Mouse (Mus musculus): ENCODE measurements around the gene Nt5c. TPM values are rescaled to one million over a fixed set of nuclear protein-coding genes. Genes with fewer than 3 reads are reported as not detected.
"Not testable (repeated sequence)": the region's sequence is repeated elsewhere in the genome, so short reads cannot be mapped to it uniquely, and the experiment has no call there.

The Nt5c gene
- total RNA-seq (2021), result 1 to 10 TPM; 6.2 to 6.8 TPM
- long read RNA-seq, experiment 1, transcript Nt5c-201 (5 exons, 858 nt), result major isoform, 7 of 7 reads
- long read RNA-seq, experiment 1, partial matches to known transcripts, result 0 of 7 reads
- long read RNA-seq, experiment 1, other reads (novel, unspliced or antisense), result 0 of 7 reads
- long read RNA-seq, experiment 2, transcript Nt5c-201 (5 exons, 858 nt), result major isoform, 6 of 10 reads
- long read RNA-seq, experiment 2, partial matches to known transcripts, result 0 of 10 reads
- long read RNA-seq, experiment 2, other reads (novel, unspliced or antisense), result 2 of 10 reads

- DNase-seq (ENCODE audit: low spot score), result peak; percentile 67
Observed at GRCm38 (mm10) chr11:115491356-115492083, at the start of gene Nt5c. TSS of gene Nt5c (minus strand) at chr11:115491862.

GRCm38 (mm10) chr11:115538045-115538444 is 46.4 kb upstream of the Nt5c start:
- no peak for DNase-seq (ENCODE audit: low spot score)

GRCm38 (mm10) chr11:115536856-115537568 is 45.4 kb upstream of the Nt5c start:
- no peak for DNase-seq (ENCODE audit: low spot score)

- peak; percentile 98 for DNase-seq (ENCODE audit: low spot score)
Observed at GRCm38 (mm10) chr11:115536038-115536681, 44.5 kb upstream of the Nt5c start, which contains the start of gene Sumo2. TSS of gene Sumo2 (minus strand) at chr11:115536276.

- peak; percentile 53 for DNase-seq (ENCODE audit: low spot score)
Observed at GRCm38 (mm10) chr11:115535401-115536037, 43.9 kb upstream of the Nt5c start.

GRCm38 (mm10) chr11:115534759-115535371 is 43.2 kb upstream of the Nt5c start:
- DNase-seq (ENCODE audit: low spot score), result no peak

GRCm38 (mm10) chr11:115526446-115526845 is 34.8 kb upstream of the Nt5c start:
- DNase-seq (ENCODE audit: low spot score), result not testable (repeated sequence)

- DNase-seq (ENCODE audit: low spot score), result no peak
Observed at GRCm38 (mm10) chr11:115522703-115523102, 31.0 kb upstream of the Nt5c start.

GRCm38 (mm10) chr11:115522238-115522637 is 30.6 kb upstream of the Nt5c start:
- no peak for DNase-seq (ENCODE audit: low spot score)

GRCm38 (mm10) chr11:115521080-115521479 is 29.4 kb upstream of the Nt5c start:
- DNase-seq (ENCODE audit: low spot score), result no peak

GRCm38 (mm10) chr11:115520218-115520617 is 28.6 kb upstream of the Nt5c start:
- no peak for DNase-seq (ENCODE audit: low spot score)

- DNase-seq (ENCODE audit: low spot score), result no peak
Observed at GRCm38 (mm10) chr11:115519581-115519980, 27.9 kb upstream of the Nt5c start.

- DNase-seq (ENCODE audit: low spot score), result no peak
Observed at GRCm38 (mm10) chr11:115518693-115519092, 27.0 kb upstream of the Nt5c start.

GRCm38 (mm10) chr11:115516942-115517341 is 25.3 kb upstream of the Nt5c start:
- DNase-seq (ENCODE audit: low spot score), result peak; percentile 35

GRCm38 (mm10) chr11:115515021-115515420 is 23.4 kb upstream of the Nt5c start:
- no peak for DNase-seq (ENCODE audit: low spot score)

- DNase-seq (ENCODE audit: low spot score), result peak; percentile 99
Observed at GRCm38 (mm10) chr11:115514238-115514663, 22.6 kb upstream of the Nt5c start, which contains the start of gene Jpt1. TSS of gene Jpt1 (minus strand) at chr11:115514387.

- DNase-seq (ENCODE audit: low spot score), result peak; percentile 46
Observed at GRCm38 (mm10) chr11:115513271-115514237, 21.9 kb upstream of the Nt5c start.

- DNase-seq (ENCODE audit: low spot score), result peak; percentile 39
Observed at GRCm38 (mm10) chr11:115512407-115513183, 20.9 kb upstream of the Nt5c start.

All from gastrocnemius, adult 18-20 months (tissue).